Mouse (Mus musculus) macrophage (primary cell): ENCODE results near the gene Wdr4. TPM values are rescaled to one million over a fixed set of nuclear protein-coding genes. Genes with fewer than 3 reads are reported as not detected.

Experiments
- H3K27ac ChIP-seq: fragments of 350-480 bp; formaldehyde crosslinking; 2 replicates; pipeline ENCODE4 v1.9.0; 2021
- H3K36me3 ChIP-seq: fragments of 350-480 bp; formaldehyde crosslinking; 2 replicates; pipeline ENCODE4 v1.9.0; 2021; ENCODE audit errors: inconsistent target
- H3K4me3 ChIP-seq: fragments of 350-480 bp; formaldehyde crosslinking; 2 replicates; pipeline ENCODE4 v1.9.0; 2021; ENCODE audit errors: inconsistent target
- H3K79me2 ChIP-seq: fragments of 350-480 bp; formaldehyde crosslinking; 2 replicates; pipeline ENCODE4 v1.9.0; 2021; ENCODE audit errors: inconsistent target
- WGBS: methylation state at CpG from one replicate; pipeline ENCODE4 v1.1.7; 2026; ENCODE audit warnings: inconsistent platforms; ENCODE audit not compliant: missing documents; 5-methylcytosine and 5-hydroxymethylcytosine counted together
- polyA plus RNA-seq: library from polyadenylated mRNA; stranded (reverse); fragments of 250-400 nt; gene quantifications from 3 replicates; pipeline ENCODE4 v1.2.4, GENCODE M21; 2018; ENCODE audit warnings: inconsistent platforms

Wdr4 gene
- polyA plus RNA-seq, 1 experiment from 2014 or later = 4.1 TPM

DNA sequence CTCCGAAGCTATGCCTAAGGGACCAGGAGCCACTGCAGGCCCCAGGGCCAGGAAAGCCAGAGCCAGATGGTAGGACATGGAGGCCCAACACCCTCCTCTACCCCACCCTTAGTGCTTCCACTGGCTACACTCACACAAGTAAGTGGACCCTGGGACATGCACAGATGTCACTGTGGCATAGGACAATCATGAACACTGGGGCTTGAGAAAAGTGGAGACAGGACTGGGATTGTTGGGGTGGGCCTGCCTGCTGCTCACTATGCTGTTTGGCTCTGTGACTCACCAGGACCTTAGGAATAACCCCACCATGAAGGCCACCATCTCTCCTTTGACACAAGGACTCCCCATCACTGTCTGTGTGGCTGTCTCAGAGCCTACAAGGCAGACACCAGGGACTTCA lies 24.8 kb downstream of the Wdr4 start:
- Histone ChIP-seq H3K27ac (no peak overlapping the region), H3K36me3 (peaks cover 39% of the 10 kb centered on the region), H3K4me3 (no peak overlapping the region), H3K79me2 (no peaks in the 10 kb centered on the region)
- WGBS = 100% methylated on average over 1 of the region's 1 CpGs

DNA sequence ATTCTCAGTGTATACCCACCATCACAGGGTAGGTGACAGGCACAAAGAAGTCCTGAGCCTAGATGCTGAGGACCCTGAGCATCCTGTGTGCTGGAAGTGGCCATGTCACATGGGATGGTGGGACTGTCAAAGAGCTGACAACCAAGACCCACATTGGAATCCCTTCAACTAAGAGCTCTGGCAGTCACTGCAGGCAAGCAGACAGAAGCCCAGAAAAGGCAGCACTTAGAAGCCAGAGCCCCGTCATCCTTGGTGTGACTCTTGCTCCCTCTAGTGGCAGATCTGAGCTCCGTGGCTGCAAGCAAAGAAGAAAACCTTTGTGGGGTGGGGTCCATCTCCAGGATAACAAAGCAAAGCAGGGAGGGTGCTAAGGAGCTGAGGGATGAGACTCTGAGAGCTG lies 27.4 kb downstream of the Wdr4 start:
- 0% methylated on average over 2 of the region's 2 CpGs for WGBS
- Histone ChIP-seq H3K27ac (no peak overlapping the region), H3K4me3 (no peak overlapping the region), H3K79me2 (no peaks in the 10 kb centered on the region), H3K36me3 (peaks cover 13% of the 10 kb centered on the region)

DNA sequence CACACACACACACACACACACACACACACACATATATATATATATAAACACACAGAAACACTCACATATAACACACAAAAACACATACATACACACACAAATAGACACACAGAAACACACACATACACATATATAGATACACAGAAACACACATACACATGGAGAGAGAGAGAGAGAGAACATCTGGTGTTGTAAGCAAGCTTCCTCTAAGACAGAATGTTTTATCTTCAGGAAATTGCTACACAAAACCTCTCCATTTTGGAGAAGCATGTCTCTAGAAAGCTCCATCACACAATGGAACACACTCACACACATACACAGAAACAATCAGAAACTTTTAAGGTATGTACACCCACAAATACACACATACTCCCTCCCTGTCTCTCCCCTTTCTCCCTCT lies 28.4 kb downstream of the Wdr4 start:
- Histone ChIP-seq H3K36me3 (peaks cover 4% of the 10 kb centered on the region), H3K4me3 (no peak overlapping the region), H3K27ac (no peak overlapping the region), H3K79me2 (no peaks in the 10 kb centered on the region)

DNA sequence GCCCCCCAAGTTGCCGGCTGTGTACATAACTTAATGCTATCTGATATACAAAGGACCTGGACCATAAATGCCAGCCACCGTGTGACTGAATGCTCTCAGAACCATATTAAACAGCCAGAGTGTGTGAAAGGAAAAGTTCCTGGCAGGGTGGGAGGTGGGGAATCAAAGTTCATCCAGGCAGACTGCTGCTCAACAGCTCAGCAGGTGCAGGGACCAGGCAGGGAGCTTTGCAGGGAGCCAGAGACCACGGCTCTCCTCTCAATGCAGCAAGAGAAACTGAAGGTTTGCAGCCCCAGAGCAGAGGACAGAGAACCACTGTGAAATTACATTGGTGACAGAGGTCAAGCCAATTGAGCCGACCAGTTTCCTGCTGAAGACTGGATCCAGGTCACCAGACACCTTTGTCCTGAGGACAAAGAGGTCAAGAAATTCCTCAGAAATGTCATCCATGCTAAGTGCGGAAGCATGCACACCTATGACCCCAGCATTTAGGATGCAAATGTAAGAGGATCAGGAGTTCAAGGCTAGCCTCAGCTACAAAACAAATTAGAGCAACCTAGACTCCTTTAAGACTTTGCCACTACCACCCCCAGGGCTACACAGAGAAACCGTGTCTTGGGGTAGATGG lies 32.2 kb downstream of the Wdr4 start:
- 63% methylated on average over 6 of the region's 6 CpGs for WGBS

DNA sequence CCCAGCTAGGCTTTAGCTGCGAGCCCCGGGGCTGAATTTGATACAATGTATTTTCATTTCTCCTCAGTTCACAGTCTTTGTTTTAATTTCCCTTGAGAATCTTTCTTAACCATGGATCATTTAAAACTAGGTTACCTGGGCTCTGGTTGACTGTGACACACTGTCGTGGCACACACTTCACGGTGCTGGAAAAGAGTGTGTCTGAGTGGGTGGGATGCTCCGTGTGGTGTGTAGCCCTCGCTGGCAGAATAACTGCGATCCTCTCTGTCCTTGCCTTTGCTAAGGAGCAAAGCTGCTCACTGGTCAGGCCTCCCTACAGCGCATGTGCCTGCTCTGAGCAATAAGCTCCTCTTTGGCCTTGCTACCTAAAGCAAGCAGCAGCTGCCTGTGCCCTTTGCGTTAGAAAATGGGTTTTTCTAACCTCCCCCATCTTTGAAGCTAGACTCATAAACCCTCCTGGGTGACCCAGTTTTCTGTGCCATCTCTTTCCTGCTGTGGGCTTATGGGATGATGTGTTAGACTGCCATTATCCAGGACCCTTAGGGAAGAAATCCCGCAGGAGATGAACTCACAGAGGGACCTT lies 33.1 kb downstream of the Wdr4 start:
- Histone ChIP-seq H3K27ac (no peak overlapping the region), H3K4me3 (no peak overlapping the region), H3K79me2 (no peaks in the 10 kb centered on the region), H3K36me3 (no peaks in the 10 kb centered on the region)
- 93% methylated on average over 10 of the region's 10 CpGs for WGBS

More for the DNA sequence above, 32.2 kb downstream of the Wdr4 start:
- Histone ChIP-seq H3K27ac (no peak overlapping the region), H3K36me3 (no peaks in the 10 kb centered on the region), H3K4me3 (no peak overlapping the region), H3K79me2 (no peaks in the 10 kb centered on the region)

DNA sequence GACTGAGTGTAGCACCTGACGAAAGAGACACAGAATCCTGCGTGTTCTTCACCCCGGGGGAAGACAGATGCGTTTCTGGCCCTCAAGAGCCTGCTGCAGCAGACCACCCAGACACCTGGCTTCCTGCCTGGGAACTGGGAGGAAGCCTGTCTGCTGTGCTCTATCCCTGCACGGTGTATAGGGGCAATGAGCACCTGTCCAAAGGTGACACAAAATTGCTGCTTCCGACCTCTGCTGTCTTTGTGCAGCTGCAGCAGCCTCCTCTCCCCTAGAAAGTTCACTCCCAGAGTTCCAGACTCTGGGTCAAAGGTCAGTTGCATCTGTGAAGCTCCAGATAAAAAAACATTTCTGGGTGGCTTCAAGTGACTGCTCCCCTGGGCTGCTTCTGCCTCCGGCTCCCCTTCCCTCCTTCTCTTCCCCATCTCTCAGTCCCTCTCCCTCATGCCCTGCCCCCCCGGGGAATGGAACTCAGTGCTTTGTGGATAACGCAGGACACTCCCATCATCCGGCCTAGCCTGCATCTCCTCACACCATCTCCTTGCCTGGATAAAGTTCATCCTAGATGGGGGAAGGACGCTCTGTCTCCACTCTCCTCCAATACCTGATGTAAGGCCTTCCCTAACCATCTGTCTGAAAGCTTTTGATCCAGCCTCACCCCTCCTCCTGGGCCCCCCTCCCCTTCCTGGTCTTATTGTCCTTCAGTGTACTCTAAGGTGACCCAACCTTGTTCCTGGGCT lies 40.5 kb downstream of the Wdr4 start:
- no peaks in the 10 kb centered on the region for H3K79me2 ChIP-seq
- no peak overlapping the region for H3K27ac ChIP-seq
- WGBS = 87% methylated on average over 11 of the region's 11 CpGs
- no peaks in the 10 kb centered on the region for H3K36me3 ChIP-seq
- H3K4me3 ChIP-seq = no peak overlapping the region

DNA sequence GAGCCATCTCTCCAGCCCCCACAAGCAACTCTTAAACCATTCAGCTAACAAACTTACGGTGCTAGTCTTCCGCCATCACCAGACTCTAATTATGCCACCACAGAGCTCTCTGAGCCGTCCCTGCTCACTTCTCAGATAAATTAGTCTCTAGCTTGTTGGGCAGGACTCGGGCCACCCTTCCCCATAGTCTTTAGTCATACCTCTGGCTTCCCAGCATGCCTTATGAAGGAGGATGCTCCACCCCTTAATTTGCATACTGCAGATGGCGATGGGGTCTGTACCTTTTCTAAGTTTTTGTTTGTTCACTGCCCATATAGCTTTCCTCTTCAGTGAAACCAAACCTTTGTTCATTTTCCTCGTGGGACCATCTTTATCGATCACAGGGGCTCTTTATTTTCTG lies 41.2 kb downstream of the Wdr4 start:
- H3K79me2 ChIP-seq = no peaks in the 10 kb centered on the region
- H3K27ac ChIP-seq = no peak overlapping the region
- no peaks in the 10 kb centered on the region for H3K36me3 ChIP-seq
- no peak overlapping the region for H3K4me3 ChIP-seq
- 93% methylated on average over 7 of the region's 7 CpGs for WGBS

DNA sequence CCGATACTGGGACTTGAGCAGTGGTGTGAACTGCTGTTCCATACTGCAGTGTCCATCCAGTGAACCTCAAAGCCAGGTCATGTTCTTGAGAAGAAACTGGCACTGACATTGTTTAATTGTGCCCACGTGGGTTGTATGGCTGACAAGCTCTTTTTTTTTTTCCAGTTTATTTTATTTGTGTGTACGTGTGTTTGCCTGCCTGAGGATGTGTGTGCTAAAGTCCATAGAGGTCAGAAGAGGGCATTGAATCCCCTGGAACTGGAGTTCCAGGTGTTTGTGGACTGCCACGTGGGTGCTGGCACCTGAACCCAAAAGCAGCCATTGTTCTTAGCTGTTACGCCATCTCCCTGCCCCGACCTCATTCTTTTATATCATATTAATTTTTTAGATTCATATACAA lies 45.4 kb downstream of the Wdr4 start:
- 88% methylated on average over 6 of the region's 6 CpGs for WGBS
- no peaks in the 10 kb centered on the region for H3K36me3 ChIP-seq
- no peak overlapping the region for H3K27ac ChIP-seq
- no peaks in the 10 kb centered on the region for H3K79me2 ChIP-seq
- H3K4me3 ChIP-seq = no peak overlapping the region

DNA sequence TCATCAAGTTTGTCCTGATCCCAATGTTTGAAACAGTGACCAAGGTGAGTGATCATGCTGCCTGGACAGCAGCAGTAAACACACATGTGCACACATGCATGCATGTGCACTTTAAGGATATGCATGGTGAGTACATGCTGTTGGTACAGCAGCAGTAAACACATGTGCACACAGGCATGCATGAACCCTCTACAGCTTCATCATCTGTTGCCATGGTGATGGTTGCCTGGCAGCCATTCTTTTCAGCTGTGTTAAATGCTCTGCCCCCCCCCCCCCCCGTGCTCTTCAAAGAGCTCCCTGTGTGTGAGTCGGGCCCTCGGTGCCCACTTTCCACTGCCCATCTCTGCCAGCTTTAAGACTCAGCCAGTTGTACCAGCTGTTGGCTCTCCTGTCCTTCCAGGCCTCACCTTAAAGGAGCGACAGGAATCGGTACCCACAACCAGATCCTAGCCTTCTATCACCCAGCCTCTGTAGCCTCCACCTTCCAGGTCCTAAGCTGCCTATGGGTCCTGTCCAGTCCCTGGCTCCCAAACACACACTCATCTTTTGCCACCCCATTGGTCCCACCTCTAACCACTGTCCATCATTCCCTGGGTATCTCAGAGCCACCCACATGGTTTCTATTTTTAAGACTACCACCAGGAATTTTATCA lies 48.9 kb downstream of the Wdr4 start:
- no peaks in the 10 kb centered on the region for H3K36me3 ChIP-seq
- H3K4me3 ChIP-seq = no peak overlapping the region
- 91% methylated on average over 5 of the region's 5 CpGs for WGBS
- H3K79me2 ChIP-seq = no peaks in the 10 kb centered on the region
- H3K27ac ChIP-seq = no peak overlapping the region

DNA sequence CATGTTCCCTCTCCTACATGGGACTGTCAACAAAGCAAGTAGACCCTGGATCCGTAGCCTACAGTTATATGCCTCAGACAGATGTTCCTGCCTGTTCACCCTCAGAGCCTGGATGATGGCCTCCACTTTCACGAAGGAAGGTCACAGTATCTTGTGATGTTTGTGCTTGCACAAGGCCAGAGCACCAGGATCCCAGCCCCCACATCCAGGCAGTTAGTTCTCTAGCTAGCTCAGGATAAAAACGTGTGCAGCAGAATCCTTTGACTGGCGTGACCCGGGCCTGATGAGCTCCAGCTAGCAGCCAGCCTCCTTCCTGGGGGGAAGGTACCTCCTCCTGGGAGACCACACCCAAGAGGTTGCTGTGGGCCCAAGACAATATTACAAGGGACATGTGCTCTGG lies 51.3 kb downstream of the Wdr4 start:
- WGBS = 72% methylated on average over 5 of the region's 5 CpGs
- H3K79me2 ChIP-seq = no peaks in the 10 kb centered on the region
- no peaks in the 10 kb centered on the region for H3K36me3 ChIP-seq
- H3K4me3 ChIP-seq = no peak overlapping the region
- no peak overlapping the region for H3K27ac ChIP-seq

DNA sequence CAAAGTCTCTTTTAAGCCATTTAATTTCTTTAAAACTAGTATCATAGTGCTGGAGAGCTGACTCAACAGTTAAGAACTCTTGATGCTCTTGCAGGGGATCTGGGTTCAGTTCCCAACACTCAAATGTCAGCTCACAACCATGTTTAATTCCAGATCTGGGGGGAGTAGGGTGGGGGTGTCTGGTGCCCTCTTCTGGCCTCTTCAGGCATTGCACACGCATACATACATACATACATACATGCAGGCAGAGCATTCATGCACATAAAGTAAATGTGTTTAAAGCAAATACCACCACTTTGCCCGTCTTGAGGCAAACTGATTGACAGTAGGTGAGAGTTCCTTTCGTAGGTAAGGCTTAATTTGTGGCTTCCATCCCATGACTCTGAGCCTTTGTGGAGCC lies 52.9 kb downstream of the Wdr4 start:
- Histone ChIP-seq H3K4me3 (no peak overlapping the region), H3K79me2 (no peaks in the 10 kb centered on the region), H3K36me3 (no peaks in the 10 kb centered on the region), H3K27ac (no peak overlapping the region)
- WGBS = 84% methylated on average over 3 of the region's 3 CpGs

DNA sequence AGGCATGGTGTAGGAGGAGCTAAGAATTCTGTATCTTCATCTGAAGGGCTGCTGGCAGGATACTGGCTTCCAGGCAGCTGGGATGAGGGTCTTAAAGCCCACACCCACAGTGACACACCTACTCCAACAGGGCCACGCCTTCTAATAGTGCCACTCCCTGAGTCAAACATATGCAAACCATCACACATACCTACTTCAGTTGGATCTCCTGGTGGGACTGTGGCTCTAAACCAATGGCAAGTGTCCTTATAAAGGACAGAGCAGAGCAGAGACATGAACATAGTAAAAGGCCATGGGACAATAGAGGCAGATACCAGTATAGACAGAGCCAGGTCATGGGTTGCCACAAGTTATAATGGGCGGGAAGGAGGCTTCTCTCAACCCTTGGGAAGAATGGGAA lies 57.3 kb downstream of the Wdr4 start:
- Histone ChIP-seq H3K36me3 (no peaks in the 10 kb centered on the region), H3K4me3 (no peak overlapping the region), H3K27ac (no peak overlapping the region), H3K79me2 (no peaks in the 10 kb centered on the region)
- WGBS = 78% methylated on average over 1 of the region's 2 CpGs

DNA sequence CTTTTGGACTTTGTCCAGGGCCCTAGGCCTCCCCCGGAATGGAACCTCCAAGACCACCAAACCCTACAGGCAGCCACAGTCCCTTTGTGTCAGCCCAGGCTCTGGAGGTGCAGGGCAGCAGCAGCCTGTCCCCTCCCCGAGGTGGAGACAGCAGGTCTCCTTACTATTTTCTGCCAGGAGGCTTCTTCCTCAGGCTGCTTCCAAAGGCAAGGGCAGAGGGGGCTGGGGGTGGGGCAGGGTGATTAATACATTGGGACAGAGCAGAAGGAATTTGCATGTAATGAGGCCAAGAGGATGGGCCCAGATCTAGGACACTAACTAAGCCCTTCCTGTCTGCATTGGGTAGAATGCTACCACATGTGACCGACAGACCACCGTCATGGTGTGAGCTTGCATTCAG lies 59.4 kb downstream of the Wdr4 start:
- H3K36me3 ChIP-seq = no peaks in the 10 kb centered on the region
- H3K27ac ChIP-seq = no peak overlapping the region
- no peak overlapping the region for H3K4me3 ChIP-seq
- 77% methylated on average over 4 of the region's 4 CpGs for WGBS
- no peaks in the 10 kb centered on the region for H3K79me2 ChIP-seq

DNA sequence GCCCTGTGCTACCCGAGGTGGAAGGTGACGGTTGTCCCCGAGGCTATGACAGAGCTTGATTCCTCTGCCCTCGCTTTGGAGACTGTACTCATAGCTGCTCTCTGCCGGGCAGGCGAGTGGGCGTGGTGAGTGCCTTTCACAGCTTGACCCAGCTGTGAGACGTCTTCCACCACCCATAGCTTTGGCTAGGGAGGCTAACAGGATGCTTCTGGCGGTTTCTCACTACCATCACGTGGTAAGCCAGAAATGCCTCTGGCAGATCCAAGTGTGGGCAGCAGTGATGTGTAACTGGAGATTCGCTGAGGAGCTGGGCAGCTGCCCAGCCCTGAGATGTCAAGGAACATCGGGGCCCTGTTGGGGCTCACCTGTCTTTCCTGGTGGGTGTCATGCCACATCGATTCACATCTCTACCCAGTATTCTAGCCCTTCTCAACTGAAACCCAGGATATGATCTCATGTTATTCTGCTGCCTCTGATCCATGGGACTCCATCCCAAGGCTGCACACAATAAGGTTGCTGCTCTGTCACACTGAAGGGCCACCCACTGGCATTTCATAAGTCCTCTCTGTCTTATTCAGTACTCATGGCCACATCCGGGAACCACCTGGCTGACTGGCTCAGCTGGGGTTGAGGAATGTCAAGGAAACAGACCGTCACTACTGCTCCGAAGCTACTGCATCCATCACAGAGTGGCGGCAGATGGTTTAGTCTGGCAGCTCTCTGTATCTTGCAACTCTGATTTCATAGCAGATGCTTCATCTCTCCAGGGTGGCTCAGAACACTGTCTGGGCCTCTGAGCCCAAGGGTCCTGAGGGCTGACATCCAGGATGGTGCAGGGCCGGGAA lies 62.8 kb downstream of the Wdr4 start:
- H3K27ac ChIP-seq = no peak overlapping the region
- WGBS = 85% methylated on average over 18 of the region's 18 CpGs
- no peak overlapping the region for H3K4me3 ChIP-seq
- H3K36me3 ChIP-seq = no peaks in the 10 kb centered on the region
- no peaks in the 10 kb centered on the region for H3K79me2 ChIP-seq
